Mouse (Mus musculus) thymus, postnatal 25 days (tissue): ENCODE results near the gene Dennd2a.
"Not testable (repeated sequence)": the region's sequence is repeated elsewhere in the genome, so short reads cannot be mapped to it uniquely, and the experiment has no call there.

Experiments used
- DNase-seq: peaks from one replicate; pipeline ENCODE4 v3.0.0; 2022

Dennd2a gene

DNA sequence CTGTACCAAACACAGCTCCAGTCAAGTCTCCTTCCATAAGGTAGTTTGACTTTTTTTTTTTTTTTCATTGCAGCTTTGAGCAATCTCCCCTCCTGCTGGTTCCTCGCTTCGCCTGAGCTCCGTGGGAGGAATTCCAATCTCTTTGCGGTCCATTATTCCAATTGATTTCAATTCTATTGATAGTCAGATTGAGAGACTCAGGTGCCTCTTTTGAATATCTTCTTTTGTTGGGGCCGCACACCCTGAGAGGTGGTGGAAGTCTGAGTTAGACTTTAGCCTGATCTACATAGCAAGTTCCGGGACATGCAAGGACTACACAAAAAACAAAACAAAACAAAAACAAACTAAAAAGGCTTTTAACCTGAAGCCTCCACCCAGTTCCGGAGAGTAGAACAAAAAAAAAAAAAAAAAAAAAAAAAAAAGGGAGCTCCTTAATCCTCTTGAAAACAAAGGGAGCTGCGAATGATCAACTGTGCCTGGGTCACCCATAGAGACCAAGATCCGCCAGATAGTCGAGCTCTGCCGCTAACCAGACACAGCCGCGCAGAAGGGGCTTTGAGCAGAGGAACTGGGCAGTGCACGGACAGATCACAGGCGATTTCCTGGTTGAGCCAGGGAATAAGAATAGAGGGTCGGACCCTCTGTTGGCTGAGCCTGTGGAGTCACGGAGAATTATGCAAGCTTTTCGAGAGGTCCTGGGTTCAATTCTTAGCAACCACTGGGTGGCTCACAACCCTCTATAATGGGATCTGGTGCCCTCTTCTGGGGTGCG is 111.7 kb downstream of the Dennd2a start:
- DNase-seq: no peak

DNA sequence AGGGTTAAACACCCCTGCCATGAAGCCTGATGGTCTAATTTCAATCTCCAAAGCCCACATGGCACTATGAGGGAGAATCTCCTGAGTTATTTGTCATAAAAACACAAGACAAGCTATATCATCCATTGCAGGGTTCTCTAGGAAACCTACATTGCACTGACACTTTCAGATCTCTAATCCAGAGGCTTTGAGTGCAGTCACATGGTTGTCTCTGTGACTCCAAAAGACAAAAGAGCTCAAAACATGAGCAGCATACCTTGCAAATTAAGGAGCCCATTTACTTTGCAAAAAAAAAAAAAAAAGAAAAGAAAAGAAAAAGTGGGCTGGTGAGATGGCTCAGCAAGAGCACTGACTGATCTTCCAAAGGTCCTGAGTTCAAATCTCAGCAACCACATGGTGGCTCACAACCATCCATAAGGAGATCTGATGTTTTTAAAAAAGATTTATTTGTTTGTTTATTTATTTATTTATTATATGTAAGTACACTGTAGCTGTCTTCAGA is 114.8 kb downstream of the Dennd2a start:
- no peak for DNase-seq

DNA sequence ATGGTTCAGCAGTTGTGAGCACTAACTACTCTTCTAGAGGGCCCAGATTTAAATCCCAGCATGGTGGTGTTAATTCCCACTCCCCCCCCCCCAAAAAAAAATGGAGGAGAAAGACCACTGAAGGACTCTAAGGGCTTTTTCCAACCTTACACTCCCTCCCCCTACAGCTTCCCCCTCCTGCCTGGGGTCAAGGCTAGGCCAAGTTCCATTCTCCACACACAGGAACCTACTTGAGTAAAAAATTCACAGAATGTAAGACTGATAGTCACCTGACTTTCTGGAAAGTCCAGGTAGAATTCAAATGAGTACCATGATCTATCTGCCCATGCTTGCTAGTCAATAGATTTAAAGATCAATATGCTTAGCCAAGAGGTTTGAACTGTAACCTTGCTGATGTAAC is 117.5 kb downstream of the Dennd2a start:
- DNase-seq: no peak

DNA sequence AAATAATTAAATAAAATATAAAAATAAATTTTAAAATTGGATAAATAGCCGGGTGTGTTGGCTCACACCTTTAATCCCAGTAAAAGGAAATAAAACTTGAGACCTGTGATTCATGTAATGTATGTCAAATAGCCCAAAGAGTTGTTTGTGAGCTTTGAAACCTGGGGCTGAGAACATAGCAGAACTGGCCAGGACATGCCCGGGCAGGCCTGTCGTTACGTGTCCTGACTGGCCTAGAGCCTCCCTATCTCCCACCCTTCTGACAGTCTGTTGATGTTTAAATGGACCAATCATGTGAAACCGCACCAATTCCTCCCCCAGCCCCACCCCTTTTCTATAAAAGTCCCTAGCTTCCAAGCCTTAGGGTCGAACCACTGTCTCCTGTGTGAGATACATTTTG is 120.1 kb downstream of the Dennd2a start:
- not testable (repeated sequence) for DNase-seq

DNA sequence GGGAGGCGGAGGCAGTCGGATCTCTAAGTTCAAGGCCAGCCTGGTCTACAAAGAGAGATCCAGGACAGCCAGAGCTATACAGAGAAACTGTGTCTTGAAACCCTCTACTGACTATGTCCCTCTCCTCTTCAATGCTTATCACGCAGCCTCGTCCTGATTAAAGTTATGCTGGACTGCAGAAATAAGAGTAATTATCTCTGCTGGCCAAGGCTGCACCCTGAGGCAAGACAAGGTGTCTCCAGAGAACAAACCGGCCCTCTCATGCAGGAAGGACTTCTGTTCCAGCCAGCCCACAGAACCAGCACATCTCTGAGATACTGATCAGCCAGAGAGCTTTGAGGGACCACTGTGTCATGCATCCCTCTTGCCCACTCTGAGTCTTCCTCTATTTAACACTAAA is 121.8 kb downstream of the Dennd2a start:
- no peak for DNase-seq

DNA sequence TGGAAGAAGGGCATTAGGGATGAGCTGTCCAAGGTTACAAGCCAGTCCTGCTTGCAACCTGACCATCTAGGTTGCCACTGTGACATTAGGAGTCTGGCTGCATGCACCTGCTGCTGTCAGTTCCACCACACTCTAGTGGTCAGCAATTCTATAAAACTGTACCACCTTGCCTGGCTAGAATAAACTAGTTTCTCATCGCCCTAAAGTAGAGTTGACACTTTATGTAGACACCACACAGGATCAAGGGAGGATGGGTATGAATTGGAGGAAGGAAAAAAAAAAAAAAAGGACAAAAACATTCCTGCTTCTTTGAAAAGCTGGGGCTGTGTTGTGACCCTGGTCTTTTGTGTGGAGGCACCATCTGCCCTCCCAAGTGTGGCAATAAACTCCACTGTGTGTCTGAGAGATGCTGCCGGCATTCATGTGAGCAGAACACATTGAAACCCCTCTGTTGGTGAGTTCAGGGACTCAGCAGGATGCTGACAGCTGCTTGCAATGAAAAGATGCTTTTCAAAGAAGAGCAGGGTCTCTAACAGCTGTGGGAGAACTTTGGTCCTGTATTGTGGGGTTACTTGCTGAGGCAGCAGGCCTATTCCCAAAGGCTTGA is 122.7 kb downstream of the Dennd2a start:
- no peak for DNase-seq

DNA sequence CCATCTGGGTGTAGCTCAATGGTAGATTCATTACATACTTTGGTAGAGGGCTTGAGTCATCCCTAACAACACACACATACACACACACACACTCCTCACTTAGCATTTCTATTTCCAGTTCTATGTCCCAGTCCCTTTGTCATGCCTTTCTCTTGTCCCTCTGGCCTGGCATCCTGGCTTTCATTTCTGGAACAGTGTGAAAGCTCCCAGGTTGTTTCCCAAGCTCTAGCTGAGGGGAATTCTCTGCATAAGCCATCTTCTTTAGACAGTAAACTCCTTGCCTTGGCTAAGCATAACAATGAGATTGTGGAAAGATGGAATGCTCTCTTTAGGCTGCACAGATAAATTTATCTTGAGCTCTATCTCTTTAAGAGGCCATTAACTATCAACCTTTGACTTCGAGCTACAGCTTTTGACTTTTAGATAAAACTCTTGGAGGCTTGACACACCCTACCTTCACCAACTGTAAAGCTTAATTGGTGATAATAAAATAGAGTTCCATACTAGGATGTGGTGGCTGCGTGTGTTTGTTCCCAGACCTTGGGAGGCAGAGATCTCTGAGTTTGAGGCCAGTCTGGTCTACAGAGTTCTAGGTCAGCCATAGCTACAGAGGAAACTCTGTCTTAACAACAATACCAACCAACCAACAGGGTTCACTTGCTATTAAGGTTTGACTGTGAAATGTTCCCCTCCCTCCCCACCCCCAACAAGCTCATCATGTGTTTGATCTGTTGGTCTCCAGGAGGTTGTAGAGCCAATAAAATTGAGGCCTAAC is 123.4 kb downstream of the Dennd2a start:
- DNase-seq: no peak

DNA sequence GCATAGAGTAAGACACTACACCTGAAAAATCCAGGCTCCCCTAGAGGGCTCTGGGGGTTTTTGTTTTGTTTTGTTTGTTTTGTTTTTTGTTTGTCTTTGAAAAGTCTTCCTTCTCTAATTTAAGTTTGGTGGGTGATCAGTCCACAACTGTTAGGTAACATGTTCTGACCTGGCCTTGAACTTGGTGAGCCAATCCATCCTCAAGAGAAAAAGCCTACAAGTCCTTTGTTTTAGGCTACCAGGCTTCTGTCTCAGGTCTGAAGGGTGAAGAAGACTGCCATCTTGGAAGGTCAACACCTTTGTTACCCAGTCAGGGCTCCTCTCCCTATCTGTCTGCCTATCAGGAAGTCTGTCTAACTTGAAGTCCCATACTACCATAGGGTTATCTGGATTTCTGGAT is 124.0 kb downstream of the Dennd2a start:
- DNase-seq: no peak

DNA sequence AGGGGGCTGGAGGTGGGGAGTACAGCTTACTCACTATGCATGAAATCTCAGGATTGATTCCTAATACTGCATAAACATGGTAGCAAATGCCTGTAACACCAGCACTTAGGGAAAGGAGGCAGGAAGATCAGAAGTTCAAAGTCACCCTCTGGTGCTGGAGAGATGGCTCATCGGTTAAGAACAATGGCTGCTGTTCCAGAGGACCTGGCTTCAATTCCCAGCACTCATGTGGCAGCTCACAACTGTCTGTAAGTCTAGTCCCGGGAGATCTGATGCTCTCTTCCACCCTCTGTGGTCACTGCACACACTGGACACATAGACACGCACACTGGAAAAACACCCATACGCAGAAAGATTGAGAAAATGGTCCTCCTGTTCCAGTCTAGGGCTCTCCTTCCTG is 124.5 kb downstream of the Dennd2a start:
- no peak for DNase-seq

DNA sequence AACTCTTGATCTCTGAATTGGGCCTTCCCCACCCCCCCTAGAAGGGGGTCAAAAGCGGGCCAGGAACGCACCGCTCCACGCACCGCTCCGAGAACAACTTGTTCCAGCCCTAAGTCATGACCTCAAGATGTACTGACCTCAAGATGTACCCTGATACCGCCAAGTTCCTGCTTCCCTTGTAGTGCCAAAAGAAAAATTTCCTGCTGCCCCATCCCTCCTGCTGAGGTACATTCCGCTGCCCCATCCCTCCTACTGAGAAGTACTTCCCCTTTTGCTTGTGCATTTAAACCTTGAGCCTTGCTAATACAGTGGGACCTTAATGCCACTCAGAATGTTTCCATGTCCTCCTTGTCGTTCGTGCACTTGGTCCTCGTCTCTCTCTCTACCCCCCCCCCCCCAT is 126.9 kb downstream of the Dennd2a start:
- DNase-seq: no peak

DNA sequence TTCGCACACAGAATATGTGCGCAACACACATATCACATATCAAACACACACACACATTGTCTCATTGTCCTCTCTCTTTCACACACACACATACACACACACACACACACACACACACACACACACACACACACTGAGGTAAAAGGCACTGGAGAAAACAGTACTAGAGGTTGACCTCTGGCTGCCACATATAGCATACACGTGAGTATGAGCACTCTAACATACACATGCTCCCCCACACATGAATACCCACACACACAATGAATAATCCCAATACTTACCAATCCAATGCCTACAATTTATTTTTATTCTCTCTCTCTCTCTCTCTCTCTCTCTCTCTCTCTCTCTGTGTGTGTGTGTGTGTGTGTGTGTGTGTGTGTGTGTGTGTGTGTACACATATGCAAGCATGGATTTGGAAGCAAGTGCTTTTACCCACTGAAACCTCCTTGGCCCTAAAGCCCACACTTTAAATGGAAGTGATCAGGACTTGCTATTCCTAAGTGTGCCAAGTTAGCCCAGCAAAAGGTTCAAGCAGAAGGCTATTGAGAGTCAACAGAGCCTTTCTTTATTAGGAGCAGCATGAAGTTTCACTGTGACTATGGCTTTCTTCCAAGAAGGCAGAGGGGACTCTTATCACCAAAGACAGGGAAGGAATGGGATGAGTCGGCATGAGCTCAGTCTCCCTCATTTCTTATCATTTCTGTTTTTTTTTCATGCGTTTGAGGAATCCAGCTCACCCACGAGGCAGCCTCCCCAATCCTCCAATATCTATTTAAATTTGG is 128.5 kb downstream of the Dennd2a start:
- DNase-seq: no peak

DNA sequence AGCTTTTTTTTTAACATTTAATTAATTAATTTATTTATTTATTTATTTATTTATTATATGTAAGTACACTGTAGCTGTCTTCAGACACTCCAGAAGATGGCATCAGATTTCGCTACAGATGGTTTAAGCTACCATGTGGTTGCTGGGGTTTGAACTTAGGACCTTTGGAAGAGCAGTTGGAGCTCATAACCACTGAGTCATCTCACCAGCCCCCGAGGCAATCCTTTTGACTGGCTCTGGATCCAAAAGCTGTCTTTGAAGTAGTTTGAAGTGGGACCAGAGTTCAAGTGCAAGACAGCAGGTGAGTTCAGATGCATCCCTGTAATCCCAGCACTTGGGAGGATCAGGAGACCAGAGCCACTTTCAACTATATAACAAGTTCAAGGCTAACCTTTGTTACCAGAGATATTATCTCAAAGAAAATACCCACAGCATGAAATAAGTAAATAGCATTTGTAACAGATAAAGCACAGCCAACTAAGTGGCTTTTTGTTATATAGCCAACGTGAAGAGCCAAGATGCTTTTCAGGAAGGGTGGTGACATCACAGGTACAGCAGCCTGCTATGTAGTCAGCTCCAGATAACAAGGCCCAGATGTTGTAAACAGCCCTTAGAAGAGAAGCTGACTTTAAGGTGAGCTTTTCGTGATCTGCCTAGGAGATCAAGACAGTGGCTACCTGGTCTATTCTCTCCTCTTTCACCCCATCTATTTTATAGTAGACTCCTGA is 130.2 kb downstream of the Dennd2a start:
- no peak for DNase-seq

DNA sequence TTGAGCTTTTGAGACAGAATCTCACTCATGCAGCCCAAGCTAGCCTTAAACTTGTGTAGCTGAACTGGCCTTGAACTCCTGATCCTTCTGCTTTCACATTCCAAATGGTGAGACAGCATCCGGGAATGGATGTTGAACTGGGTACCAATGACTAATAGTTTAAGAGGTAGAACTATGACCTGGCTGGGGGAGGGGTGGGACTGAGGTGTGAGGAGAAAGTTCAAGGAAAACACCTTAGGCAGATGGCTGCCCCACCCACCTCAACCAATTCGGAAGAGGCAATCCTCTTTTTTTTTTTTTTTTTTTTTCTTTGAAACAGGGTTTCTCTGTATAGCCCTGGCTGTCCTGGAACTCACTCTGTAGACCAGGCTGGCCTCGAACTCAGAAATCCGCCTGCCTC is 130.9 kb downstream of the Dennd2a start:
- DNase-seq: no peak

DNA sequence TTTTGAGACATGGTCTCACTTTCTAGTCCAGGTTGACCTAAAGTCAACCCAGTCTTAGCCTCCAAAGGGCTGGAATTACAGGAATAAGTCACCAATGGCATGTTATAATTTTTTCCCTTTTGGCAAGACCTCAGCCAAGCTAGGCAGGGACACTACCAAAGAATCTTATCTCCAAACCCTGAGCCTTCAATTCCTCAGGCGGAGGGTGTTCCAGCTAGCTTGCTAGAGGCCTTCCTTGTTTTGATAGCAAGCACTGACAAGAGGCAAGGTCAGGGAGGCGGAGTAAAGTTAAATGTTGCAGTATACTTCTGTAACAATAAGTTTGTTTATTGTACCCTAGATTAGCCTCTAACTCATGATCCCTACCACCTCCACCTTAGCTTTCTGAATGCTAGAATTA is 132.5 kb downstream of the Dennd2a start:
- no peak for DNase-seq

DNA sequence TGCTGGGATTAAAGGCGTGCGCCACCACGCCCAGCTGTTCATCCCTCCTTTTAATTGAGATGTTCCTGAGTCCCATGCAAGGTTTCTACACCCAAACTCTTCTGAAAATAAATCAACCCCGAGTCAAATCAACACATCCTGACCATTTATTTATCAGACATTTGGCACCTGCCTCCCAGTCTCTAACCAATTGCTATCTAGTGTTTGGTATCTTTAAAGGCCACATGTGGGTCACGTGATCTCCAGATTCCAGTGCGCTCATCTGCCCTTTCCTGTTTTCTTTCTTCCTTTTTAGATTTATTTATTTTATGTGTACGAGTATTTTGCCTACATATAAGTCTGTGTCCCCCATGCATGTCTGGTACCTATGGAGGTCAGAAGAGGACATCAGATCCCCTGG is 134.0 kb downstream of the Dennd2a start:
- no peak for DNase-seq

DNA sequence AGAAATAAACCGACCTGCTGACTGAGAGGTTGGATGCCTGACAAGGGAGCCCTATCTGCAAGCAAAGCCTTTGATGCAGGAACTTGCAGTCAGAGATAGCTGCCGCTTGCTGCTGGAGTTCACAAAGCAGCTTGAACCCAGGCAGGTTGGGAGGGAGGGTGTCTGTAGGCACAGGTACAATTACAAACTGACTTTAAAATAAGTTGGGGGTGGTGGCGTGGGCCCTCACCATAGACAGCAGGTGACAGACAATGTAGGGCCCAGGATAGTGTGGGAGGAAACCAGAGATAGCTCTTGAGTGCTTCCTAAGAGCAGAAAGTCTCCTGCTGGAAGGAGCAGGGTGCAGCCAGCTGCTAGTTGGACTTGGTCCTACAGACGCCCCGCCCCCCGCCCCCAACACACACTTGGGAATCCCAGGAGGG is 134.5 kb downstream of the Dennd2a start:
- no peak for DNase-seq

DNA sequence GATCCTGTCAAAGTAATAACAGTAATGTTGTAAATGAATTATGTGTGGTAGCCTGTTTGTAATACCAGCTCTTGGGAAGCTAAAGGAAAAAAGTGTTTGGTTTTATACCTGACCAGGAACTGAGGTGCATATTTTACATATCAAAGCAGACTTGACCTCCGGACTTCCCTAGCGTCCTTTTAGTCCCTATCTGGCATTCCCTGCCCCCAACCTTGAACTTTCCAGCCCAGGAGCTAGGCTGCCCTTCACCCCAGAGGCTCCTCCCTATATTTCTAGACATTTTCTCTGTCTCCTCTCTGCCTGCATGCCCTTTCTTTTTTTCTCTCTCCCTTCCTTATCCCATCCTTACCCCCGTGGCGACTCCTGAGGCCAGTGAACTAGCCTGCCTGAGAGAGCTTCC is 136.8 kb downstream of the Dennd2a start:
- DNase-seq: no peak

DNA sequence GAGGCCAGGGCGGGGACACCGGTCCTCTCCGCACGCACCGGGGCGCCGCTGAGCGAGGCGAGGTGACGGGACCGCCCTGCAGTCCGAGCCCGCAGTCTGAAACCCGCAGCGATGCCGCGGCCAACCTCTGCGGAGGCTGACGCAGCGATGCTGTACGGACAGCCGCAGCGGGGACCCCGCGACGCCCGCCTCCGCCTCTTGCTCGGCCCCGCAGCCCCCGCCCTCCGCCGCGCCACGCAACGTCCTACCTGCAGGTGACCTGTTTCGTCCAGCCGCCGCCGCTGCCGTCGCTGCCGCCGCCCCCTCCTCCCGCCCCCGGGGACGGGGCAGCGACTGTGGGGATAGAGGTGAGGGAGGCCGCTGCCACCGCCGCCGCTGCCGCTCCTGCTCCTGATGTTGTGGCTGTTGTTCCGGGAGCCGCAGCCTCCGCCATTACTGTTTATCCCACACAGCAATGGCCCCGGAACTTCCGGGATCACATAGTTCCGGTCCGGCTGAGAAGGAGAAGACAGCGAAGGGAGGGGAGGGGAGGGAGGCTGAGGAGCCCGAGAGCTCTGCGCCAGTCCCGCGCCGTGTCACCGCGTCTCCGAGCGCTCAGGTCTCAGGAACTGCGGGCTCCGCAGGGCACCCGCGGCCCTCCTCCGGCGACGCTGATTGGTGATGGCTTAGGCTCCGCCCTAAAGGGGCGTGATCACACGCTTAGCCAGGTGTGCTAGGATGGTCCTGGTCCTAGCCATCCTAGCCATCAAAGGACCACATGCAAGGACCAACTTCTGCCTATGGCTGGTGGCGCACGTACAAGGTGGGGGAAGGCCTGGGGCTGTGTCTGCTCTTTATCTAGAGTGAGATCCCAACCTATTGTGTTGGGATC is 137.6 kb downstream of the Dennd2a start, which contains the start of gene Mkrn1:
Mkrn1 (minus strand) TSS at position 612 of the 871 bp plus-strand sequence.
- peak; percentile 81 for DNase-seq

DNA sequence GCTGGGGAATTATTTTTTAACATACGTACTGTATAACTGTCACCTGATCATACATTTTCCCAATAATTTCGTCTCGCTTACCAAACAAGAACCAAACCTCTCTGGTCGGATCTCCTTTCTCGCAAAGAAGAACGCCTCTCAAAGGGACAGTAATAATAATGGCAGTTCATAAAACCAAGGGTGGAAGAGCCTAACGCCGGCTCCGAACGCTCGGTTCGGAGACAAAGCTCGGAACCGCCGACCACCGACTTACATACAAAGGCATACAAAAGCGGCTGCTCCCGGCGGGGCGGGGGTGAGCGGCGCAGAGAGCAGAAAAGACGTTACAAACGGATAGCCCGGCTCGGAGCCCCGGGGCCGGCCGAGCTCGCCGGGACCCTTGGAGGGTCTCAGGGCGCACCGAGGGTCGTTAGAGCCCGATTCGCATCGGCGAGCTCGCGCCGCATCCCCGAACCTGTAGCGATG is 138.2 kb downstream of the Dennd2a start:
- DNase-seq: no peak

DNA sequence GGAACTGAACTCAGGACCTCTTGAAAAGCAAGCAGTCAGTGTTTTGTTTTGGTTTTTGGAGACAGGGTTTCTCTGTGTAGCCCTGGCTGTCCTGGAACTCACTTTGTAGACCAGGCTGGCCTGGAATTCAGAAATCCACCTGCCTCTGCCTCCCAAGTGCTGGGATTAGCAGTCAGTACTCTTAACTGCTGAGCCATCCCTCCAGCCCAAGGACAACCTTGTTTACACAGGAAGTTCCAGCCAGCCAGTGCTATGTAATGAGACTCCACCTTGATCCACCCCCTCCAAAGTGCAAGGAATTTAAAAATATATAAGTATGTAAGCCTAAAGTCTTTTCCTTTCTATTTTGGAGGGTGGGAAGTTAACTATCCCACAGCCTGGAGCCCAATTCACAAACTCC is 141.0 kb downstream of the Dennd2a start:
- DNase-seq: not testable (repeated sequence)

DNA sequence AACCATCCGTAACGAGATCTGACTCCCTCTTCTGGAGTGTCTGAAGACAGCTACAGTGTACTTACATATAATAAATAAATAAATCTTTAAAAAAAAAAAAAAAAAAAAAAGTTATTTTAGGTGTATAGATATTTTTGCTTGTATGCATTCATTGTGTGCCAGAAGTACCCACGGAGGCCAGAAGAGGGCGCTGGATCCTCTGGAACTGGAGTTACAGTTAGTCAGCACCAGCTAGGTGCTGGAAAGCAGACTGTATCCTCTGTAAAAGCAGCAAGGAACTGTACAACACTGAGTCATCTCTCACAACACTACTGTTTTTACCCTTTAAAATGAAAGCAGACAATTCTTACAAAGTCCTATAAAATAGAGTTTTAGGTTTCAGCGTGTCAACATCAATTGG is 141.9 kb downstream of the Dennd2a start:
- DNase-seq: peak; percentile 81
